Mouse (Mus musculus): ENCODE data around the gene Fmn2. TPM values are rescaled to one million over a fixed set of nuclear protein-coding genes. Genes with fewer than 3 reads are reported as not detected.

Gene Fmn2
- polyA plus RNA-seq, 1 experiment from 2014 or later = 11.4 TPM

- peaks cover 18% of the 10 kb centered on the region for H3K4me1 ChIP-seq
- no peak overlapping the region for H3K4me3 ChIP-seq
- 61% methylated on average over 5 of the region's 5 CpGs for WGBS
- H3K36me3 ChIP-seq = no peaks in the 10 kb centered on the region
- H3K9me3 ChIP-seq = no peaks in the 10 kb centered on the region
- peak overlapping the region; percentile 60 for H3K27ac ChIP-seq (replicated peaks)
- no peaks in the 10 kb centered on the region for H3K27me3 ChIP-seq
- ATAC-seq (ENCODE audit: low FRiP score, low read depth) = no peak; the same call in 1 of the 2 replicates
- no peak overlapping the region for H3K9ac ChIP-seq (replicated peaks)
- no peak overlapping the region for H3K4me2 ChIP-seq (replicated peaks)
These were observed 20.5 kb downstream of the Fmn2 start for GRCm38 (mm10) chr1:174521976-174522770.

GRCm38 (mm10) chr1:174522809-174523511, 21.3 kb downstream of the Fmn2 start:
- peak; percentile 62 for ATAC-seq (ENCODE audit: low FRiP score, low read depth)
- Histone ChIP-seq H3K4me2 (replicated peaks) (no peak overlapping the region), H3K27ac (replicated peaks) (peak overlapping the region; percentile 60), H3K27me3 (no peaks in the 10 kb centered on the region), H3K4me1 (peaks cover 20% of the 10 kb centered on the region), H3K9me3 (no peaks in the 10 kb centered on the region), H3K4me3 (no peak overlapping the region), H3K9ac (replicated peaks) (no peak overlapping the region), H3K36me3 (no peaks in the 10 kb centered on the region)
- 38% methylated on average over 4 of the region's 4 CpGs for WGBS

GRCm38 (mm10) chr1:174523512-174523828, 21.8 kb downstream of the Fmn2 start:
- H3K4me2 ChIP-seq (replicated peaks) = no peak overlapping the region
- peaks cover 20% of the 10 kb centered on the region for H3K4me1 ChIP-seq
- peak; percentile 47; the same call in 1 of the 2 replicates for ATAC-seq (ENCODE audit: low FRiP score, low read depth)
- no peak overlapping the region for H3K9ac ChIP-seq (replicated peaks)
- no peaks in the 10 kb centered on the region for H3K9me3 ChIP-seq
- no peak overlapping the region for H3K4me3 ChIP-seq
- H3K36me3 ChIP-seq = no peaks in the 10 kb centered on the region
- peak overlapping the region; percentile 60; the same call in 1 of the 2 replicates for H3K27ac ChIP-seq (replicated peaks)
- 39% methylated on average over 1 of the region's 1 CpGs for WGBS
- H3K27me3 ChIP-seq = no peaks in the 10 kb centered on the region

DNA sequence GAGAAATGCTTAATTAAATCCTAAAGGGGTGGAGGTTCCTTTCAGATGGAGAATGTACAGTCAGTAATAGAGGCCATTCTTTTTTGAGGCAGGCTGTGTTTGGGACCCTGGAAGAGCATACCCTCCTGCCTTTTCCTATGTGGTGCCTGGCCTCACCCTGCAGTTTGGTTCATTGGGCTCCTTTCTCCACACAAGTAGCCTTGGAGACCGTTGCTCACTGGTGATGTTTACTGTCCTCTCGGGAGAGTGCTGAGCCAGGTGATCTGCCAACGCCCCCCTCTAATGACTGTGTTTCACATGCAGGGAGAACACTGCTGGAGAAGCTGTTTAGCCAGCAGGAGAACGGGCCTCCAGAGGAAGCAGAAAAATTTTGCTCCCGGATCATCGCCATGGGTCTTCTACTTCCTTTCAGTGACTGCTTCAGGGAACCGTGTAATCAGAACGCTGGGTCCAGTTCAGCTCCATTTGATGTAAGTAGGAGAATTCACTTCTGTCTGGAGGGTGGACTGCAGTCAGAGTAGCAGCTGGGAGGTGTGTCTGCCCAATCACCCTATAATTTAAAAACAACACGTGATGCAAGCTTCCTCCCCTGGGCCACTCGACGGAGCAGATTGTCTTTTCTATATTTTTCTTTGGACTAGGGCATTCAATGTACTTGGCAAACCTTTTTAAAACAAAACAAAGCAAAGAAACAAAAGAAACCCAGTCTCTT, 35.3 kb downstream of the Fmn2 start:
- Histone ChIP-seq H3K27ac (replicated peaks) (no peak overlapping the region; the same call in 1 of the 2 replicates), H3K4me1 (peaks cover 11% of the 10 kb centered on the region), H3K36me3 (peaks cover 15% of the 10 kb centered on the region), H3K27me3 (no peaks in the 10 kb centered on the region), H3K4me3 (no peak overlapping the region), H3K9ac (replicated peaks) (no peak overlapping the region), H3K9me3 (no peaks in the 10 kb centered on the region), H3K4me2 (replicated peaks) (no peak overlapping the region)
- 57% methylated on average over 11 of the region's 11 CpGs for WGBS
- peak; percentile 48; the same call in 1 of the 2 replicates for ATAC-seq (ENCODE audit: low FRiP score, low read depth)

DNA sequence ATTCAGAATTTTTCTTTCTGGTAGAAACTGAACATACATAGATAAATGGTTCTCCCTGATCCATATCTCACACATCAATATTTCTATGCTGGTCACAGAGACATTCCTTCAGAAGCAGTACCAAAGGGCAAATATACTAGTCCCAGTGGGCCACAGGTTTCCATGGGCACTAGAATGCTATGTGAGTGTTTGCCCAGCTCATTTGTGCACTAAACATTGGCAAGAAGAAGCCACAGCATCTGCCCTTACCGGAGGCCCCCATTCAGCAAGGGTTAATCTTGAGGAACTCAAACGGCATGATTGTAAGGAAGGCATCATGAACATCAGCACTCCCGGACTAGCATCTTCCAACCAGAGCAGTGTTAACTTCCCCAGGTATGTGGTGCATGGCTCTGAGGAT, 35.9 kb downstream of the Fmn2 start:
- WGBS = 73% methylated on average over 3 of the region's 3 CpGs
- Histone ChIP-seq H3K4me3 (no peak overlapping the region), H3K27ac (replicated peaks) (no peak overlapping the region), H3K4me2 (replicated peaks) (no peak overlapping the region), H3K4me1 (peaks cover 11% of the 10 kb centered on the region), H3K9me3 (no peaks in the 10 kb centered on the region), H3K36me3 (peaks cover 15% of the 10 kb centered on the region), H3K27me3 (no peaks in the 10 kb centered on the region), H3K9ac (replicated peaks) (no peak overlapping the region)
- ATAC-seq (ENCODE audit: low FRiP score, low read depth) = no peak; the same call in 1 of the 2 replicates

GRCm38 (mm10) chr1:174548291-174548690, 46.7 kb downstream of the Fmn2 start:
- H3K4me1 ChIP-seq = 0 out of 2 replicates have a peak, but pooled peaks cover 1% of the 10 kb centered on the region
- no peaks in the 10 kb centered on the region for H3K27me3 ChIP-seq
- no peak for ATAC-seq (ENCODE audit: low FRiP score, low read depth)
- H3K9me3 ChIP-seq = no peaks in the 10 kb centered on the region
- 88% methylated on average over 5 of the region's 5 CpGs for WGBS
- H3K36me3 ChIP-seq = no peaks in the 10 kb centered on the region
- no peak overlapping the region for H3K4me3 ChIP-seq
- H3K27ac ChIP-seq (replicated peaks) = no peak overlapping the region
- H3K4me2 ChIP-seq (replicated peaks) = no peak overlapping the region
- no peak overlapping the region for H3K9ac ChIP-seq (replicated peaks)

GRCm38 (mm10) chr1:174553272-174554007, 51.8 kb downstream of the Fmn2 start:
- no peak overlapping the region for H3K27ac ChIP-seq (replicated peaks)
- no peak overlapping the region for H3K4me3 ChIP-seq
- no peaks in the 10 kb centered on the region for H3K27me3 ChIP-seq
- WGBS = 32% methylated on average over 2 of the region's 2 CpGs
- H3K36me3 ChIP-seq = no peaks in the 10 kb centered on the region
- H3K4me1 ChIP-seq = 0 out of 2 replicates have a peak, but pooled peaks cover 2% of the 10 kb centered on the region
- ATAC-seq (ENCODE audit: low FRiP score, low read depth) = 0 out of 2 replicates have a peak, but pooled peaks have one; percentile 36
- no peak overlapping the region for H3K4me2 ChIP-seq (replicated peaks)
- H3K9me3 ChIP-seq = no peaks in the 10 kb centered on the region
- no peak overlapping the region for H3K9ac ChIP-seq (replicated peaks)

GRCm38 (mm10) chr1:174555412-174555811, 53.8 kb downstream of the Fmn2 start:
- Histone ChIP-seq H3K4me3 (no peak overlapping the region), H3K4me1 (0 out of 2 replicates have a peak, but pooled peaks cover 2% of the 10 kb centered on the region), H3K36me3 (no peaks in the 10 kb centered on the region), H3K9ac (replicated peaks) (no peak overlapping the region), H3K4me2 (replicated peaks) (no peak overlapping the region), H3K27ac (replicated peaks) (no peak overlapping the region), H3K9me3 (no peaks in the 10 kb centered on the region), H3K27me3 (no peaks in the 10 kb centered on the region)
- no peak for ATAC-seq (ENCODE audit: low FRiP score, low read depth)
- 69% methylated on average over 3 of the region's 3 CpGs for WGBS

DNA sequence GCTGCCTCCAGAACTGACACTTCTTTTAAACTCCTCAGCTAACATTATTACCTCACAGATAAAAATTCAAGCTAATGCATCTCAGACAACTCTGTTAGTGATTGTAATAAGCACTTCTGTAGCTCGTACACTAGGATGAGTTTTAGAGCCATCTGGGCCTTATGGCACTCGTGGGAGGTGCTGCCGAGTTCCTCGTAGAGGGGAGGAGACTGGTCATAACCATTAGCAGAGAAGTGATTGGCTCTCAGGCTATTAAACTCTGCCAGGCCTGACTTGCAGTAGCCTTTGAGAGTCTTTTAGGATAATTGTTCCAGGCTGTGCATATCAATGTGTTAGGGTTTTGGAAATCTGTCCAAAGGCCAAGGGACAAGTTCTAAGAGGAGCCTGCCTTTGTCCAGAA, 55.6 kb downstream of the Fmn2 start:
- Histone ChIP-seq H3K4me3 (no peak overlapping the region), H3K4me1 (0 out of 2 replicates have a peak, but pooled peaks cover 2% of the 10 kb centered on the region), H3K27ac (replicated peaks) (no peak overlapping the region), H3K9me3 (no peaks in the 10 kb centered on the region), H3K27me3 (no peaks in the 10 kb centered on the region), H3K9ac (replicated peaks) (no peak overlapping the region), H3K36me3 (peaks cover 5% of the 10 kb centered on the region; the same call in 1 of the 2 replicates), H3K4me2 (replicated peaks) (no peak overlapping the region)
- ATAC-seq (ENCODE audit: low FRiP score, low read depth) = no peak
- 82% methylated on average over 4 of the region's 4 CpGs for WGBS

DNA sequence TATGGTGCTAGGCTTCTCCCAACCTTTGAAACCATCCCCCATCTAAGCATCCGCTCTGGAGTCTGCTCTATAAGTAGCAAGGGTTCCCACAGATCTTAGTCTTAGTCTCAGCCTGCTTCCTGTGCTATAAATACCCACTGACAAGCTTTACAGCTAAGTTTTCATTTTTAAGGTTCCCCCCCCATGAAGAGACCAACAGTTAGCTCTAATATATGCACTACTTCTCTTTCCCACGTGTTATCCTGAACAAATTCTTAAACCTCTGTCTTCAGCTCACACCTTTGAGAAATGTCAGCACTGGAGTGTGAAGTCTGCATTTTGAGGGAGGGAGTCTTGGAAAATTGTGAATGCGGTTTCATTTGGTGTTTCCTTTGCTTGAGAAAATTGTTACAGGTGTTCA, 56.2 kb downstream of the Fmn2 start:
- Histone ChIP-seq H3K27ac (replicated peaks) (no peak overlapping the region), H3K4me1 (0 out of 2 replicates have a peak, but pooled peaks cover 2% of the 10 kb centered on the region), H3K9me3 (no peaks in the 10 kb centered on the region), H3K4me2 (replicated peaks) (no peak overlapping the region), H3K36me3 (peaks cover 5% of the 10 kb centered on the region; the same call in 1 of the 2 replicates), H3K9ac (replicated peaks) (no peak overlapping the region), H3K27me3 (no peaks in the 10 kb centered on the region), H3K4me3 (no peak overlapping the region)
- 83% methylated on average over 3 of the region's 3 CpGs for WGBS
- no peak for ATAC-seq (ENCODE audit: low FRiP score, low read depth)

DNA sequence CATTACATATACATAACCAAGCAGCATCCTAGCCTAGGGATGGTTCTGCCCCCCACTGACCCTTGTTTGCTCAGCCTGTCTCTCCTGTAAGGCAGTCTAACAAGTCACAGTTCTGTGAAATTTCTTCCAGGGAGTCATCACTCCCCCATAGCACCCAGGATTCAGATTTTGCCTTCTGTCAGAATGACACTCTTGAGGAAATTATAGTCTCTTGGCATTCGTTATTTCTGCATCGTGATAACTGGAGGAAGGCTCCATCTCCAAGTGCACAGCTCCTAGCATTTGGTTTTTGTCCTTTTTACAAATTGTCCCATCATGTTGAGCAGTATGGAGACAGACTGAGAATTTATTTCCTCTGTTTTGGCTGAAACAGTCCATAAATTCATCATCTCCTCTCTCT, 56.9 kb downstream of the Fmn2 start:
- Histone ChIP-seq H3K9me3 (no peaks in the 10 kb centered on the region), H3K4me3 (no peak overlapping the region), H3K4me2 (replicated peaks) (no peak overlapping the region), H3K27ac (replicated peaks) (no peak overlapping the region), H3K9ac (replicated peaks) (no peak overlapping the region), H3K36me3 (peaks cover 5% of the 10 kb centered on the region; the same call in 1 of the 2 replicates), H3K27me3 (no peaks in the 10 kb centered on the region), H3K4me1 (no peaks in the 10 kb centered on the region)
- no peak for ATAC-seq (ENCODE audit: low FRiP score, low read depth)
- WGBS = 92% methylated on average over 2 of the region's 2 CpGs

Data from midbrain, embryonic 12.5 days (tissue).